Mouse (Mus musculus): Measurements from ENCODE around the gene Jak2.

The Jak2 gene

DNA sequence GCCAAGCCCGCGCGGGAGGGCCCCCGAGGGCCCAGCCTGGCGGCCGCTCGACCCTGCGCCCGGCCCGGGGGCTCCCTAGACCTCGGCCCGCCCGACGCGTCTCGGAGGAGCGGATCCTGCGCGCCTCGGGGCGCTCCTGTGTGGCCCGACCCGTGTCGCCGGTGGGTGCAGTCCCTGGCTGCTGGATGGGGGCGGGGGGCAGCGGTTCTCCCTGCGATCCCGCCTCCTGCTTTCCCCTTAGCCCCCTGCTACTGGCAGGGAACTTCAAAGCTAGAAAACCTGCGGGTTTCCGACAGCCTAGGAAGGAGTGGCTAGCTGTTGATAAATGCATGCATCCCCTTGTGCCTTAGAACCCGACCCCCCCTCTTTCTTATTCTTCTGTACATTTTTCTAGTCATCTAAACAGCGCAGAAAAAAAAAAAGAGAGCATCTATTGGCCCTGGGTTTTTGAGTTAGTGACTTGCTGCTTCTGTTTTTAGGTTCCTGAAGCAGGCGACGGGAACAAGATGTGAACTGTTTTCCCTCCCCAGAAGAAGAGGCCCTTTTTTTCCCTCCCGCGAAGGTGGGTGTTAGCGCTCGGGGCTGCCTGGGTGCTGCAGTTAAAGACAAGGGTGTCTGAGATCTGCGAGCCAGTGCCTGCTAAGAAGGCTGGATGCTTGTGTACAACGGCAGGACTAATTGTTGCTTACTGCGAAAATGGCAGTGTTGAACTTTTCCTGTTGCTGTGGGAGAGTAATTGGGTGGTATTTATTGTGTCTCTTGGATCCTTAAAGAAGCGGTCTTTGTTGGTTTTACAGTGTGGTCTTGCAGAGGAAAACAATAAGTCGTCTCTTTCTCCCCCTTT, 552 bp downstream of the Jak2 start:
- intact Hi-C loops (cut with DNase I): loop anchor here (5.0 to 10.0 kb wide), 3 partner anchors 150 to 287 kb away; partner anchors contain the start of genes 4430402I18Rik, Plpp6 and Rcl1

GRCm38 (mm10) chr19:29252831-29253545, 1.4 kb downstream of the Jak2 start:
- intact Hi-C loops (cut with DNase I): loop anchor here (5.0 to 10.0 kb wide), 3 partner anchors 151 to 288 kb away; partner anchors contain the start of genes 4430402I18Rik, Plpp6 and Rcl1

DNA sequence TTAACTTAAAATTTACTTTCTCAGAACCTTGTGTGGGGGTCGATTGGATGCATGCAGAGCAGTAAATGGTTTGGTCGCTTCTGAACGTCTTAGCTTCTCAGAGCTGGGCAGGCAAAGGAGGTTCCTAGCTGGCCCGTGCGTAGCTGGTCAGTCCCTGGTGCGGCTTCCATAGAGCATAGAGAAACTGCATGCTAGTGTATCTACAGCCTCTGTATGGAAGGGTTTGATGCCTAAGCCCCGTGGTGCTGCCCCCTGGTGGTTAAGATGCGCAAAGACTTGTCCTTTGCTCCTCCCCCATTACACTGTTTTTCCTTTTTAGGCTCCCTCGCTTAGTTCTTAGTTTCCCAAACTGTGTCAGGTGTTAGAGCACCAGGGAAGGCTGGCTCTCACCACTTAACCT, 2.1 kb downstream of the Jak2 start:
- intact Hi-C loops (cut with DNase I): loop anchor here (5.0 to 10.0 kb wide), 3 partner anchors 151 to 289 kb away; partner anchors contain the start of genes 4430402I18Rik, Plpp6 and Rcl1

- intact Hi-C loops (cut with DNase I): loop anchor here (5.0 to 10.0 kb wide), 3 partner anchors 152 to 290 kb away; partner anchors contain the start of genes 4430402I18Rik, Plpp6 and Rcl1
Measured at GRCm38 (mm10) chr19:29254671-29255070, 3.0 kb downstream of the Jak2 start.

DNA sequence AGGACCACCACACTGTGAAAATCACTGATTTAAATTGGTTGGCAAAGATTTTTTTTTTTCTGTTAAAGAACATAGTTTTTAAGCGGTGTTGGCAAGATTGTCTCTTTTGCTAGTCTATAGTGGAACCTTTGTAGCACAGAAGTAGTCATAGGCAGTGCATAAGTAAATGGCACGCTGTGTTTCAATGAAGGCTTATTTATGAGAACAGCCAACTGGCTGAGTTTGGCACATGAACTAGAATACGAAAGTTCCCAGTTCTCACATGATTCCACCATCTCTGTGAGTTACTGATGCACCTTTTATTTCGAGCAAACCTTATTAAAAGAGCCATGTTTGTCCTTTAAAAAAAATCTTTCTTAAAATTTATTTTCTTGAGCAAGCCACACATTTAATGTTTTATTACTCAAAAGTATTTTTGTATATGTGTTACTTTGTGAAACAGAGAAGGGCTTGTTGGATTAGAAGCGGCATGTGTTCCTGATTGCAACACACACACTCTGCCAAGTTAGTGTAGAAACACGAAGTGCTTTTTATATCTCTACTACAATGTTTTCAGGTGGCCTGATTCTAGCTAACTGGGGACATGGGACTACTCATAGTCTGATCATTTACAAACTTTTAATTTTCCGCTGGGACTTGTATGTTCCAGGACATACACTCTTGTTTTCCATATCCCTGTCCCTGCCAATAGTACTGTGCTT, 3.8 kb downstream of the Jak2 start:
- intact Hi-C loops (cut with DNase I): loop anchor here (10.0 kb wide), 1 partner anchor 291 kb away; the partner anchor contains the start of genes 4430402I18Rik and Plpp6

- intact Hi-C loops (cut with DNase I): no loop called here
Measured at GRCm38 (mm10) chr19:29261638-29262037, 10.0 kb downstream of the Jak2 start.

DNA sequence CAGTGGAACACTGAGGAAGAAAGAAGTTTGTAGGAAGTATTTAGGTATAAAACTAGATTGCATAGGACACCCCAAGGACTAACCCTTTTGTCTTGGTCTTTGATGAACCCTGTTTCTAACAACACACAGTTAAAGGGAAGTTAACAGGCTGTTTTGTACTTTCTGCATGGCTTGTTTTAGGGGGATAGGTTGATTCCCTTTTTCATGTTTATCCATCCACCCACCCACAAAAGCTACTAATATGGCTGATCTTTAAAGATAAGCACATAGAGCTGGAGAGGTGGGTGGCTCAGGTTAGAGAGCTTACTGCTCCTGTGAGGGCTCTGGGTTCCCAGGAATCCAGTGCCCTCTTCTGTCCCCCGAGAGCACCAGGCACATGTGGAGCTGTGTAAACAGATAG, 11.9 kb downstream of the Jak2 start:
- intact Hi-C loops (cut with DNase I): no loop called here

DNA sequence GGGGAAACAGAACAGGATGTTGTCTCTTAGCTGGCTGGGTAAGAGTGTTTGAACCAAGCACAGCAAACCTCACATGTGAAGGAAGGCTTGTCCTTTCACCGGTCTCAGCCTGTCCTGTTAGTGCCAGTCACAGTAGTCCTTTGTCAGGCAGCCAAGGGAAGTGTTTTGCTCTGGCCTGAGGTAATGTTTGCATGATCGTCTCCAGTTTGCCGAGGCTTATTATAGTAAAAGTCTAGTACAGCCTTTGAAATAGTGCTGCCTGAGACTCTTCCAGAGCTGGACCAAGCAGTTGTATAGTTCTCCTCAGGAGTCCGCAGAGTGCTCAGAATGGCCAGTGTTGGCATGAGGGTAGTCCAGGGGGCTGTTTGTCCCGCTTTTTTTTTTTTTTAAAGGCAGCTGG, 13.9 kb downstream of the Jak2 start:
- intact Hi-C loops (cut with DNase I): no loop called here

DNA sequence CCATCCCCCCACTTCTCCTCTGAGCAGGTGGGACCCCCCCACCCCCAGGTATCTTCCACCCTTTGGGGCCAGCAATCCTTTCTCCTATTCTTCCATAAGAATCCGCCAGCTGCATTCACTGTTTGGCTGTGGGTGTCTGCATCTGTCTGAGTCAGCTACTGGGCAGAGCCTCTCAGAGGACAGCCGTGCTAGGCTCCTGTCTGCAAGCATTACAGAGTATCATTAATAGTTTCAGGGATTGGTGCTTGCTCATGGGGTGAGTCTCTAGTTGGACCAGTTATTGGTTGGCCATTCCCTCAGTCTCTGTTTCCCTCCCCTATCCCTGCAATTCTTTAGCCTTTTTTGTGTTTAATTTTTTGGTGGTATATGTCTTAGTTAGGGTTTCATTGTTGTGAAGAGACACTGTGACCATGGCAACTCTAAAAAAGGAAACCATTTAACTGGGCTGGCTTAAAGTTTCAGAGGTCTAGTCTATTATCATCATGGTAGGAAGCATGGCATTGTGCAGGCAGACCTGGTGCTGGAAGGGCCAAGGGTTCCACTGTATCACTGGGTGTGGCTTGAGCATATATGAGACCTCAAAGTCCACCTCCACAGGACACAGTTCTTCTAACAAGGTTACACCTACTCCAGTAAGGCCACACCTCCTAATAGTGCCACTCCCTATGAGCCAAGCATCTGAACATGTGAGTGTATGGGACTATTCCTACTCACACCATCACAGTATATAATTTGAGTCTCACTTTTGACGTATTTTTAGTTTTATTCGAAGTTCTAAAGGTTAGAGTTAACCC, 15.6 kb downstream of the Jak2 start:
- intact Hi-C loops (cut with DNase I): no loop called here

- intact Hi-C loops (cut with DNase I): no loop called here
Measured at GRCm38 (mm10) chr19:29268788-29269321, 17.2 kb downstream of the Jak2 start.

DNA sequence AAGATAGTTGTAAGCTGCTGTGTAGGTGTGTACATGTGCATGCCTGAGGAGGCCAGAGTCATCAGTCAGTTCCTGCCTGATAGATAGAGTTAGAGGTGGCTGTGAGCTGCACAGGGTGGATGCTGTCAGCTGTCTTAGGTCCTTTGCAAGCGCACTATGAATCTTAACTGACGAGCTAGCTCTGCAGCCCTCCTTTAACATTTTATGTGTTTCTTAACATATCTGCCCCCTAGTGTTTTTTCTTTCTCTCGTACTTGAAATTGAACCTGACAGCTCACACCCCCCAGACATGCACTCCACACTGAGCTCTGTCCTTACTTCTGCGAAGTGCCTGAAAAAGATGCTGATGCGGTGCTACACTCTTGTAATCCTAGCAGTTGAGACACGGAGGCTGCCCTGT, 18.6 kb downstream of the Jak2 start:
- intact Hi-C loops (cut with DNase I): no loop called here

DNA sequence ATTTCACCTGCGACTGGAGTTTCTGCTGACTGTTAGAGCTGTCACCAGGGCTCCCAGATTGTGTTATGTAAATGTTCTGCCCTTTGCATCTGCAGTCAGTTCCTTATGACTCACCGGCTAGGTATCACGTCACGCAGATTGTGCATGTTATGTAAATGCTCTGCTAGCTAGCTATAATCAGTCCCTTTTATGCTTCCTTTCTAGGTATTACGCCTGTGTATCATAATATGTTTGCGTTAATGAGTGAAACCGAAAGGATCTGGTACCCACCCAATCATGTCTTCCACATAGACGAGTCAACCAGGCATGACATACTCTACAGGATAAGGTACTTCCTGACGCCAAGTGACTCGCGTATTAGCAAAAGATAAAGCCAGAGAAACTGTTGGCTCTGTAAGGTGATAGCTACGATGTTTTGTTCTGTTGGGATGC, 19.5 kb downstream of the Jak2 start:
- intact Hi-C loops (cut with DNase I): no loop called here

- intact Hi-C loops (cut with DNase I): no loop called here
Measured at GRCm38 (mm10) chr19:29272011-29272809, 20.6 kb downstream of the Jak2 start.

- intact Hi-C loops (cut with DNase I): no loop called here
Measured at GRCm38 (mm10) chr19:29276414-29276813, 24.8 kb downstream of the Jak2 start.

GRCm38 (mm10) chr19:29278944-29279587, 27.4 kb downstream of the Jak2 start:
- intact Hi-C loops (cut with DNase I): no loop called here

DNA sequence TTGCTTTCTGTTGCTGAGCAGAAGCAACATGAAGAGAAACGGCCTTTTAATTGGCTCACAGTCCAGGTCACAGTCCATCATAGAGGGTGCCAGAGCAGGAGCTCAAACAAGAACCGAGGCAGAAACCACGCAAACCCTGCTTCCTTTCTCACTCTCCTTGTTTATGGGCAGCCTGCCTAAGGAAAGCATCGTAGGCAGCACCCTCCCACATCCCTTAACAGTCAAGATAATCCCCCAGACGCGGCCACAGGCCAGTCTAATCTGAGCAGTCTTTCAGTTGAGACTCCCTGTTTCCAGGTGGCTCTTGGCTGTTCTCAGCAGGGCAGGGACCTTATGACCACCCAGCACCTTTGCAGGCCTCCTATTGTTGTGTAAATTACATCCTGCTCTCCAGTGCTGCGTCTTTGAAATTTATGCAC, 33.8 kb downstream of the Jak2 start:
- intact Hi-C loops (cut with DNase I): no loop called here

- intact Hi-C loops (cut with DNase I): no loop called here
Measured at GRCm38 (mm10) chr19:29287863-29288262, 36.2 kb downstream of the Jak2 start.

GRCm38 (mm10) chr19:29291532-29291931, 39.9 kb downstream of the Jak2 start:
- intact Hi-C loops (cut with DNase I): no loop called here

DNA sequence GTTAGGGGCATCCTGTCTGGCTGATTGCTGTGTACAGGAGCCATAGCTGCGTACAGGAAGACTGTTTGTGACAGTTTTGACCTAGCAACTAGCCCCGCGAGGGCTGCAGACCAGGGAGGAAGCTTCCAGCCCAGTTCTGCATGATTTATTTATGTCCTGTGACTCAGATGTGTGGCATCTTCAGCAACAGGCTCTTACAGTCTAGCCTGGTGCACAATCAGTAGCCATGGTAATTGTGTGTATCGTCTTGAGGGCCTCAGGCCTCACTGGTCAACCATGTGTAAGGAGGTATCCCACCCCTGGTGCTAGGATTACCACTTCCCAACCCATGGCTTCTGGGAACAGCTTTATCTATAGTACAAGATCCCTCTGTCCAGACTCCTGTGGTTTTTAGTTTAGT, 40.9 kb downstream of the Jak2 start:
- intact Hi-C loops (cut with DNase I): no loop called here
